Mouse (Mus musculus) brain, embryonic 14.5 days (tissue): ENCODE measurements around the gene Pde9a.

Experiments
- CTCF ChIP-seq: fragments of 200-500 bp; IDR thresholded peaks from 2 replicates; pipeline ENCODE4 v1.5.1; 2012; ENCODE audit warnings: inconsistent platforms, mild to moderate bottlenecking, moderate library complexity, borderline replicate concordance; ENCODE audit not compliant: insufficient read depth, insufficient read length; ENCODE audit errors: extremely low read depth
- POLR2A ChIP-seq: fragments of 200-500 bp; IDR thresholded peaks from 2 replicates; pipeline ENCODE4 v1.6.1; 2012; ENCODE audit warnings: mild to moderate bottlenecking, inconsistent platforms, borderline replicate concordance; ENCODE audit not compliant: poor library complexity, insufficient read depth, insufficient read length, severe bottlenecking; ENCODE audit errors: extremely low read depth

- TF ChIP-seq CTCF (no peak), POLR2A (peak; percentile 70)
Observed at GRCm38 (mm10) chr17:31511792-31512495, 125.9 kb downstream of the Pde9a start.
